Mouse (Mus musculus): ENCODE results near the gene Vmn1r123. TPM values are rescaled to one million over a fixed set of nuclear protein-coding genes. Genes with fewer than 3 reads are reported as not detected.
"Not testable (repeated sequence)": the region's sequence is repeated elsewhere in the genome, so short reads cannot be mapped to it uniquely, and the experiment has no call there.

Vmn1r123 gene
- total RNA-seq (2015) (not detected in 2 replicates), total RNA-seq (2017) (not detected in 2 replicates)

GRCm38 (mm10) chr7:21161885-21162284, at the start of gene Vmn1r123:
TSS of gene Vmn1r123 (plus strand) at chr7:21162185.
- not testable (repeated sequence) for ATAC-seq (ENCODE audit: poor library complexity, severe bottlenecking)

- not testable (repeated sequence) for ATAC-seq (ENCODE audit: poor library complexity, severe bottlenecking)
These were observed 28.0 kb upstream of the Vmn1r123 start, which contains the start of gene Vmn1r122 for GRCm38 (mm10) chr7:21134028-21134427. TSS of gene Vmn1r122 (minus strand) at chr7:21134128.

DNA sequence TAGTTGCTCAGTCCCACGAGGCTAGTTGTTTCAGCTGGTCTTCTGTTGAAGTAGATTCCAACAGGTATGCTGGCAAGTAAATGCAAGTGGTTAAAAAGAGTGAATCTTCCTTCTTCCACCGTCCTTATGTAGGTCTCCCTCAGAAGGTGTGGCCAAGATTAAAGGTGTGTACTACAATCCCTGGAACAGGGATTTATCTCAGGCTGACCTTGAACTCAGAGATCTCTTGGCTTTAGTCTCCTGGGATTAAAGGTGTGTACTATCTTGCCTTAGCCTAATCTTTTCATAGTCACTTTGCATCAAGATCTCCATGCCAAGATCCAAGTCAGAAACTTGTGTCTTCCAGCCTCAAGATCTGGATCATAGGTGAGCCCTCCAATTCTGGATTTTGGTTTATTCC, 28.3 kb downstream of the Vmn1r123 start, which contains the start of gene Gm5157:
Gene Gm5157, minus strand, starts transcription at position 101 of the 400 bp plus-strand sequence.
- not testable (repeated sequence) for ATAC-seq (ENCODE audit: poor library complexity, severe bottlenecking)

Other genes with a start within 250 kb of the Vmn1r123 start
- not detected in 2 replicates for gene Vmn1r118, start 249.8 kb upstream of the Vmn1r123 start, total RNA-seq (2015)
- not detected in 2 replicates for gene Vmn1r118, start 249.8 kb upstream of the Vmn1r123 start, total RNA-seq (2017)
- gene Vmn1r119, start 149.7 kb upstream of the Vmn1r123 start, total RNA-seq (2015) = not detected in 2 replicates
- not detected in 2 replicates for gene Vmn1r119, start 149.7 kb upstream of the Vmn1r123 start, total RNA-seq (2017)
- not detected in 2 replicates for gene Vmn1r120, start 108.4 kb upstream of the Vmn1r123 start, total RNA-seq (2015)
- not detected in 2 replicates for gene Vmn1r120, start 108.4 kb upstream of the Vmn1r123 start, total RNA-seq (2017)
- not detected in 2 replicates for gene Vmn1r121, start 63.7 kb upstream of the Vmn1r123 start, total RNA-seq (2015)
- gene Vmn1r121, start 63.7 kb upstream of the Vmn1r123 start, total RNA-seq (2017) = not detected in 2 replicates
- not detected in 2 replicates for gene Vmn1r122, start 28.1 kb upstream of the Vmn1r123 start, total RNA-seq (2015)
- not detected in 2 replicates for gene Vmn1r122, start 28.1 kb upstream of the Vmn1r123 start, total RNA-seq (2017)
- gene Gm5157, start 28.2 kb downstream of the Vmn1r123 start, total RNA-seq (2015) = not detected in 2 replicates
- not detected in 2 replicates for gene Gm5157, start 28.2 kb downstream of the Vmn1r123 start, total RNA-seq (2017)
- gene Vmn1r124, start 98.4 kb downstream of the Vmn1r123 start, total RNA-seq (2015) = not detected in 2 replicates
- not detected in 2 replicates for gene Vmn1r124, start 98.4 kb downstream of the Vmn1r123 start, total RNA-seq (2017)
- gene Vmn1r125, start 110.0 kb downstream of the Vmn1r123 start, total RNA-seq (2015) = not detected in 2 replicates
- gene Vmn1r125, start 110.0 kb downstream of the Vmn1r123 start, total RNA-seq (2017) = not detected in 2 replicates
- gene Vmn1r126, start 139.3 kb downstream of the Vmn1r123 start, total RNA-seq (2015) = not detected in 2 replicates
- not detected in 2 replicates for gene Vmn1r126, start 139.3 kb downstream of the Vmn1r123 start, total RNA-seq (2017)
- not detected in 2 replicates for gene Vmn1r127, start 157.7 kb downstream of the Vmn1r123 start, total RNA-seq (2015)
- not detected in 2 replicates for gene Vmn1r127, start 157.7 kb downstream of the Vmn1r123 start, total RNA-seq (2017)
- gene Vmn1r128, start 187.2 kb downstream of the Vmn1r123 start, total RNA-seq (2015) = not detected in 2 replicates
- not detected in 2 replicates for gene Vmn1r128, start 187.2 kb downstream of the Vmn1r123 start, total RNA-seq (2017)
- not detected in 2 replicates for gene Vmn1r129, start 199.1 kb downstream of the Vmn1r123 start, total RNA-seq (2015)
- not detected in 2 replicates for gene Vmn1r129, start 199.1 kb downstream of the Vmn1r123 start, total RNA-seq (2017)